In the genomic region with DNA sequence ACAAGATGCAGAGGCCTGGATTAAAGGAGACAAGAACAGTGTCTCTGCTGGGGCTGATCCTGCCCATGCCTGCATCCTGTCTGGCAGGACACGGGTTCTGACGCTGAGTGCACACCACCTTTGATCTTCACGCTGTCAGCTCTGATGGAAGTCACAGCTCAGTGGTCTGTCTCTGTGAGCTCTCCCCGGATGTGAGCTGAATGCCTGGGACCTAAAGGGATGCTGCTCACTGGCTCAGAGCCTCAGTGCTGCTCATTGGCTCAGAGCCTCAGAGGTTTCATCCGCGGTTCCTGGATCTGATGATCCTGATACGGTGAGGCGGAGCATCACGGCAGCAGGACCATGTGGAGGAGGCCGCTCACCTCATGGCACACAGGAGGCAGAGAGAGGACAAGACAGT, we compare ENCODE assay signal across 9 mouse cellular contexts. TPM values are rescaled to one million over a fixed set of nuclear protein-coding genes. Genes with fewer than 3 reads are reported as not detected.
DNase-seq lines count a peak whose midpoint lies in the region; ATAC-seq lines count a peak whose summit lies in the region.
"Had no signal": no experiment of that assay in that cellular context is flagged by ENCODE, and none has a peak within 500 bp of the region (broad histone marks: within the 10 kb centered on the region; RNA-seq: fewer than 3 reads in every experiment).

No protein-coding gene starts in this region.

- WGBS in heart, embryonic 10.5 days, result 48% methylated on average over 10 of the region's 10 CpGs
- 52% methylated on average over 10 of the region's 10 CpGs for WGBS in midbrain, embryonic 13.5 days

- no peak overlapping the region for H3K9ac ChIP-seq in midbrain, embryonic 13.5 days (replicated peaks)
- H3K9ac ChIP-seq: liver, embryonic 15.5 days had no signal

- ATAC-seq in midbrain, embryonic 13.5 days, result peak; percentile 59
- no peak for ATAC-seq in CD4-positive, CD25-positive, alpha-beta regulatory T cell, adult 4 months

- no peaks in the 10 kb centered on the region for H3K27me3 ChIP-seq in heart, embryonic 10.5 days (ENCODE audit: insufficient read depth, poor library complexity, severe bottlenecking)
- no peaks in the 10 kb centered on the region for H3K27me3 ChIP-seq in midbrain, embryonic 13.5 days
- H3K27me3 ChIP-seq: liver, embryonic 15.5 days had no signal

- peak; percentile 83 for DNase-seq in heart, embryonic 10.5 days (ENCODE audit: low spot score)
- no peak for DNase-seq in heart, postnatal 25 days (ENCODE audit: low spot score)
- peak; percentile 57 for DNase-seq in Muller cell, postnatal 12 days (ENCODE audit: inconsistent ontology term)
- DNase-seq in kidney, adult 9 months, result peak; percentile 30
- DNase-seq in spleen, adult 18-20 months, result no peak
- DNase-seq: gastrocnemius, adult 2 months had no signal

- peaks cover 31% of the 10 kb centered on the region for H3K36me3 ChIP-seq in heart, embryonic 10.5 days
- peaks cover 41% of the 10 kb centered on the region for H3K36me3 ChIP-seq in midbrain, embryonic 13.5 days
- H3K36me3 ChIP-seq: liver, embryonic 15.5 days had no signal

- peaks cover 63% of the 10 kb centered on the region for H3K4me1 ChIP-seq in heart, embryonic 10.5 days
- peaks cover 5% of the 10 kb centered on the region; the same call in 1 of the 2 replicates for H3K4me1 ChIP-seq in midbrain, embryonic 13.5 days (replicated peaks)

- H3K4me2 ChIP-seq in midbrain, embryonic 13.5 days (replicated peaks), result no peak overlapping the region
- H3K4me2 ChIP-seq: liver, embryonic 15.5 days had no signal

- no peak overlapping the region for H3K4me3 ChIP-seq in heart, embryonic 10.5 days
- no peak overlapping the region for H3K4me3 ChIP-seq in midbrain, embryonic 13.5 days (replicated peaks)
- H3K4me3 ChIP-seq: gastrocnemius, adult 2 months; liver, embryonic 15.5 days had no signal

- H3K27ac ChIP-seq in heart, embryonic 10.5 days, result peak overlapping the region; percentile 59; the same call in 1 of the 2 replicates
- peak overlapping the region; percentile 15 for H3K27ac ChIP-seq in midbrain, embryonic 13.5 days
- H3K27ac ChIP-seq: gastrocnemius, adult 2 months; liver, embryonic 15.5 days had no signal

- no peaks in the 10 kb centered on the region for H3K9me3 ChIP-seq in heart, embryonic 10.5 days
- H3K9me3 ChIP-seq in midbrain, embryonic 13.5 days, result no peaks in the 10 kb centered on the region
- H3K9me3 ChIP-seq: liver, embryonic 15.5 days had no signal

- intact Hi-C loops in heart, postnatal 25 days (cut with DNase I), result loop anchor here (2.0 kb wide), 1 partner anchor 13 kb away; no protein-coding TSS in a partner anchor

RNA-seq across cellular contexts. Expression of gene Dnah17, which starts 31.8 kb away (rescaled TPM):
- polyA plus RNA-seq in heart, embryonic 10.5 days (2016; fragmentation: Nextera tagmentation; extraction: Ambion mirVana), result 0.12 and 0.14 TPM in 2 replicates
- under 1 TPM; 0.06 to 0.10 TPM for total RNA-seq in heart, postnatal 25 days (2021)
- polyA plus RNA-seq in midbrain, embryonic 13.5 days (2015; fragmentation: Nextera tagmentation; extraction: Ambion mirVana), result 0.19 and 0.34 TPM in 2 replicates
- polyA plus RNA-seq in CD4-positive, CD25-positive, alpha-beta regulatory T cell, adult 4 months (2017; shearing (Covaris generic)), result under 1 TPM; 0.55 to 0.67 TPM

Comparison
In these comparisons a context has a peak if more than half of its experiments do, and no peak if none do; other contexts are left out.
1. DNase-seq: peak in heart, embryonic 10.5 days (single experiment), Muller cell, postnatal 12 days (single experiment) and kidney, adult 9 months (single experiment); none in heart, postnatal 25 days (single experiment) and spleen, adult 18-20 months (0 of 2).